Mouse (Mus musculus): ENCODE data around the gene Ccr7. TPM values are rescaled to one million over a fixed set of nuclear protein-coding genes. Genes with fewer than 3 reads are reported as not detected.

Ccr7 gene
- polyA plus RNA-seq, 1 experiment from 2014 or later: 0.44 TPM

- Histone ChIP-seq H3K4me3 (no peak overlapping the region), H3K9ac (no peak overlapping the region), H3K9me3 (replicated peaks) (no peaks in the 10 kb centered on the region), H3K27me3 (replicated peaks) (peaks cover 4% of the 10 kb centered on the region; the same call in 1 of the 2 replicates), H3K36me3 (no peaks in the 10 kb centered on the region), H3K4me1 (peaks cover 20% of the 10 kb centered on the region), H3K4me2 (no peak overlapping the region), H3K27ac (no peak overlapping the region)
- ATAC-seq: no peak
- 25% methylated on average over 9 of the region's 9 CpGs for WGBS (ENCODE audit: insufficient replicate concordance)
These were observed 50.1 kb downstream of the Ccr7 start for GRCm38 (mm10) chr11:99104609-99105410.

GRCm38 (mm10) chr11:99102575-99103270, 52.2 kb downstream of the Ccr7 start:
- Histone ChIP-seq H3K36me3 (no peaks in the 10 kb centered on the region), H3K4me2 (no peak overlapping the region), H3K9me3 (replicated peaks) (no peaks in the 10 kb centered on the region), H3K4me3 (no peak overlapping the region), H3K4me1 (peaks cover 20% of the 10 kb centered on the region), H3K9ac (no peak overlapping the region), H3K27me3 (replicated peaks) (peaks cover 4% of the 10 kb centered on the region; the same call in 1 of the 2 replicates), H3K27ac (no peak overlapping the region)
- WGBS (ENCODE audit: insufficient replicate concordance): 50% methylated on average over 9 of the region's 9 CpGs
- ATAC-seq: no peak

- H3K27me3 ChIP-seq (replicated peaks): peaks cover 4% of the 10 kb centered on the region; the same call in 1 of the 2 replicates
- 52% methylated on average over 8 of the region's 8 CpGs for WGBS (ENCODE audit: insufficient replicate concordance)
- no peak overlapping the region for H3K4me3 ChIP-seq
- H3K9me3 ChIP-seq (replicated peaks): no peaks in the 10 kb centered on the region
- no peak overlapping the region for H3K9ac ChIP-seq
- H3K36me3 ChIP-seq: no peaks in the 10 kb centered on the region
- no peak overlapping the region for H3K4me2 ChIP-seq
- H3K27ac ChIP-seq: no peak overlapping the region
- no peak for ATAC-seq
- peaks cover 16% of the 10 kb centered on the region for H3K4me1 ChIP-seq
These were observed 53.2 kb downstream of the Ccr7 start for GRCm38 (mm10) chr11:99101693-99102092.

GRCm38 (mm10) chr11:99100215-99100614, 54.7 kb downstream of the Ccr7 start:
- Histone ChIP-seq H3K36me3 (no peaks in the 10 kb centered on the region), H3K27me3 (replicated peaks) (0 out of 2 replicates have a peak, but pooled peaks cover 4% of the 10 kb centered on the region), H3K9me3 (replicated peaks) (no peaks in the 10 kb centered on the region), H3K27ac (no peak overlapping the region), H3K4me2 (no peak overlapping the region), H3K4me3 (no peak overlapping the region), H3K9ac (no peak overlapping the region), H3K4me1 (peaks cover 2% of the 10 kb centered on the region; the same call in 1 of the 2 replicates)
- WGBS (ENCODE audit: insufficient replicate concordance): 33% methylated on average over 5 of the region's 5 CpGs
- no peak for ATAC-seq

- H3K9me3 ChIP-seq (replicated peaks): no peaks in the 10 kb centered on the region
- no peaks in the 10 kb centered on the region for H3K4me1 ChIP-seq
- WGBS (ENCODE audit: insufficient replicate concordance): 58% methylated on average over 7 of the region's 7 CpGs
- H3K27ac ChIP-seq: no peak overlapping the region
- H3K4me2 ChIP-seq: no peak overlapping the region
- H3K36me3 ChIP-seq: no peaks in the 10 kb centered on the region
- ATAC-seq: no peak
- no peak overlapping the region for H3K9ac ChIP-seq
- H3K4me3 ChIP-seq: no peak overlapping the region
- H3K27me3 ChIP-seq (replicated peaks): 0 out of 2 replicates have a peak, but pooled peaks cover 4% of the 10 kb centered on the region
These were observed 55.4 kb downstream of the Ccr7 start for GRCm38 (mm10) chr11:99099516-99099915.

- Histone ChIP-seq H3K27me3 (replicated peaks) (0 out of 2 replicates have a peak, but pooled peaks cover 4% of the 10 kb centered on the region), H3K36me3 (no peaks in the 10 kb centered on the region), H3K4me2 (no peak overlapping the region), H3K27ac (no peak overlapping the region), H3K4me1 (no peaks in the 10 kb centered on the region), H3K4me3 (no peak overlapping the region), H3K9ac (no peak overlapping the region), H3K9me3 (replicated peaks) (no peaks in the 10 kb centered on the region)
- 63% methylated on average over 9 of the region's 9 CpGs for WGBS (ENCODE audit: insufficient replicate concordance)
- no peak for ATAC-seq
These were observed 56.0 kb downstream of the Ccr7 start for GRCm38 (mm10) chr11:99098924-99099323.

DNA sequence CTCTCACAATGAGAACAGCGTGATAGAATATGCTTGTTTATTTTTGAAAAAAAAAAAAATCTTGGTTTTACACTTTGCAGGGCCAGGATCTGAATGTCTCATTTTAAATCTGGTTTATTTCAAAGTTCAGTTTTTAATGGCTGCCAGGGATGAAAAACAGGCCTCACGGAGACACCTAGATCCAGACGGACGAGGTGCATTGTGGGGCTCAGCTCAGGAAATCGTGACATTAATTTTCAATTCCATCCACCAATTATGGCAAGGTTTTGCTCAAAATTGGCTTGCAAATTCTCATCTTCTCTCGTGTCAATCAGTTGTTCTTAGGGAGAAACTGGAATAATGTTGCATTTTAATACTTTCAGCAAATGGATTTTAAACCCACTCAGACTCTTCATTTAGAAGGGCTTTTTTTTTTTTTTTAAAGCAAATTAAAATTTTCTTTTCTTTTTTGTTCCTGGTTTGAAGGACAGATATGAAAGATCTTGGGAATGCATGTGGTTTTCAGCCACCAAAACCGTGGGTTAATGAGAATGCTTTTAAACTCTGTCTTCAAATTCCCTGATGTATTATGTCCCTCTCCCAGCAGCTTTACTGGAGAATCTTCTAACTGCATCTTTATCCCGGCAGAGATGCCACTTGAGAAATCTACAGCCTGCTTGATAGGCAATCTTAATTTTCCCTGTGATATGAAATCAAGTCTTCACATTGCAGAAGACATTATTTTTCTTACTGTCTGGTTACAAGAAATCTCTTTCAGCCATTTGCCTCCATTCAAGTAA, 57.7 kb downstream of the Ccr7 start:
- WGBS (ENCODE audit: insufficient replicate concordance): 68% methylated on average over 8 of the region's 8 CpGs
- no peak overlapping the region for H3K27ac ChIP-seq
- no peak overlapping the region for H3K4me2 ChIP-seq
- H3K4me3 ChIP-seq: no peak overlapping the region
- H3K36me3 ChIP-seq: no peaks in the 10 kb centered on the region
- no peak for ATAC-seq
- H3K27me3 ChIP-seq (replicated peaks): 0 out of 2 replicates have a peak, but pooled peaks cover 8% of the 10 kb centered on the region
- no peaks in the 10 kb centered on the region for H3K9me3 ChIP-seq (replicated peaks)
- H3K4me1 ChIP-seq: no peaks in the 10 kb centered on the region
- H3K9ac ChIP-seq: no peak overlapping the region

- Histone ChIP-seq H3K27me3 (replicated peaks) (0 out of 2 replicates have a peak, but pooled peaks cover 4% of the 10 kb centered on the region), H3K27ac (no peak overlapping the region), H3K36me3 (no peaks in the 10 kb centered on the region), H3K9me3 (replicated peaks) (no peaks in the 10 kb centered on the region), H3K4me1 (no peaks in the 10 kb centered on the region), H3K4me2 (no peak overlapping the region), H3K4me3 (no peak overlapping the region), H3K9ac (no peak overlapping the region)
- ATAC-seq: no peak
- 75% methylated on average over 4 of the region's 4 CpGs for WGBS (ENCODE audit: insufficient replicate concordance)
These were observed 58.5 kb downstream of the Ccr7 start for GRCm38 (mm10) chr11:99096417-99096816.

DNA sequence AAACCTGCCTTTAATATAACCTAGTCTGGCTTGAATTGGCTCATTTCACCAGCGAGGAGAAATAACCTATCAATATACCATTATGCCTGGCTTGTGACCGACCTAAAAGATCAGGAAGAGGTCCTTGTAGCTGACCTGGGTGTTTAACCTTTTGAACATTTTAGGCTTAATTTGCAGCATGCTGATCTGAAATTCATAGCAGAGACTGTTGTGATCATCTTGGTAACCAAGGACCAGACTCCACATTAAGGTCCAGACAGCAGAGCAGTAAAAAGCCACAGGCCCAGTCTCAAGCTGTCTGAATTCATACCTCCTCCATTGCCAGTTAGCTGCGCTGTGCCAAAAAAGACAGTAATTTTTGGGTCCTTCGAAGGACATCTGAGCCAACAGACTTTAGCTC, 59.1 kb downstream of the Ccr7 start:
- H3K4me1 ChIP-seq: no peaks in the 10 kb centered on the region
- H3K27me3 ChIP-seq (replicated peaks): 0 out of 2 replicates have a peak, but pooled peaks cover 4% of the 10 kb centered on the region
- H3K36me3 ChIP-seq: no peaks in the 10 kb centered on the region
- no peak overlapping the region for H3K9ac ChIP-seq
- H3K9me3 ChIP-seq (replicated peaks): no peaks in the 10 kb centered on the region
- H3K4me3 ChIP-seq: no peak overlapping the region
- H3K27ac ChIP-seq: no peak overlapping the region
- no peak for ATAC-seq
- H3K4me2 ChIP-seq: no peak overlapping the region
- WGBS (ENCODE audit: insufficient replicate concordance): 76% methylated on average over 4 of the region's 4 CpGs

- Histone ChIP-seq H3K4me1 (no peaks in the 10 kb centered on the region), H3K27ac (no peak overlapping the region), H3K27me3 (replicated peaks) (0 out of 2 replicates have a peak, but pooled peaks cover 4% of the 10 kb centered on the region), H3K4me2 (no peak overlapping the region), H3K9ac (no peak overlapping the region), H3K4me3 (no peak overlapping the region), H3K9me3 (replicated peaks) (no peaks in the 10 kb centered on the region), H3K36me3 (no peaks in the 10 kb centered on the region)
- ATAC-seq: no peak
- 62% methylated on average over 2 of the region's 2 CpGs for WGBS (ENCODE audit: insufficient replicate concordance)
These were observed 59.8 kb downstream of the Ccr7 start for GRCm38 (mm10) chr11:99094911-99095676.

All from liver, embryonic 12.5 days (tissue).